Mouse (Mus musculus): ENCODE data around the gene Foxp1.

DNA sequence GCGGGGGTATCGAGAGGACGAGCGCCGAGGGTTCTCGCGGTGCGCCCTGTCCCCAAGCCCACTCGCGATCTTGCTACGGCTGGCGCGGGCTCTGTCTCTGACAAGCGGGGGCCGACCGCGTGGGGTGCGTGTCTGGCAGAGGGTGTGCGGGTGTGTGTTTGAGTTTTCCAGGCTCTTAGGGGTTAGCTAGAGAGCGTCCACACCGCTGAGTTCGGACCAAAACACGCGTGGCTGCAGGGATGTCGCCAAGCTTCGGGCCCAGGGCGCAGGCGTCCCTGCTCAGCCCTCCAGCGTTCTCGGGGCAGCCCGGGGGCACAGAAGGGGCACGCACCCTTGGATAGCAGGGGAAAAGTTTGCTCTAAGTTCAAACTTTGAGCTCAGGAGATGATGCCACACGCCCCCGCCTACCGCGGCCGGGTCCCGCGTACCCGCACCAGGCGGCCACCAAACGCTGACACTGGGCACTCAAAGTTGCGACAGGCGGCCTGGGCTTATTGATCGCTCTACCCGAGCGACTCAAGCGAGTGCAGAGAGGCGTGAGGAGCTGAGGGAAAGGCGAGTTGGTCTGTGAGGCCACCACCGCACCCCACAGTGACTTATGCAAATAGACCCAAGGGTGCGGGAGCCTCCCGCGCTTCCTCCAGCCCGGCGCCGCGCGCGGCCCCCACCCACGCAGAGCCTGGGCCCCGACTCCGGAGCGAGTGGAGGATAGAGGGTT lies 721 bp downstream of the Foxp1 start:
- TF ChIP-seq CTCF (IDR thresholded peaks at IDR 0.05; ENCODE audit: control insufficient read depth, insufficient read depth, low read length) (no peak), POLR2A (IDR thresholded peaks at IDR 0.05; ENCODE audit: borderline replicate concordance, control insufficient read depth, low read depth, low read length) (peak; percentile 13; the same call in 1 of the 2 replicates)

Measured in bone marrow, adult 2 months (tissue).